Mouse (Mus musculus): ENCODE data around the gene Tex44.
"Not testable (repeated sequence)": the region's sequence is repeated elsewhere in the genome, so short reads cannot be mapped to it uniquely, and the experiment has no call there.

Gene Tex44

GRCm38 (mm10) chr1:86443386-86444172, 17.4 kb downstream of the Tex44 start:
- DNase-seq (ENCODE audit: extremely low read depth, low read depth, low spot score): no peak

- DNase-seq (ENCODE audit: extremely low read depth, low read depth, low spot score): no peak
These were observed 21.6 kb downstream of the Tex44 start for GRCm38 (mm10) chr1:86447596-86448171.

GRCm38 (mm10) chr1:86448272-86448671, 22.1 kb downstream of the Tex44 start:
- DNase-seq (ENCODE audit: extremely low read depth, low read depth, low spot score): no peak

- no peak for DNase-seq (ENCODE audit: extremely low read depth, low read depth, low spot score)
These were observed 23.8 kb downstream of the Tex44 start for GRCm38 (mm10) chr1:86449966-86450365.

- no peak for DNase-seq (ENCODE audit: extremely low read depth, low read depth, low spot score)
These were observed 26.6 kb downstream of the Tex44 start for GRCm38 (mm10) chr1:86452713-86453112.

GRCm38 (mm10) chr1:86456892-86457581, 30.9 kb downstream of the Tex44 start:
- DNase-seq (ENCODE audit: extremely low read depth, low read depth, low spot score): no peak

- DNase-seq (ENCODE audit: extremely low read depth, low read depth, low spot score): no peak
These were observed 33.2 kb downstream of the Tex44 start for GRCm38 (mm10) chr1:86459371-86459770.

- no peak for DNase-seq (ENCODE audit: extremely low read depth, low read depth, low spot score)
These were observed 38.2 kb downstream of the Tex44 start for GRCm38 (mm10) chr1:86464223-86464874.

GRCm38 (mm10) chr1:86464875-86465224, 38.7 kb downstream of the Tex44 start:
- DNase-seq (ENCODE audit: extremely low read depth, low read depth, low spot score): no peak

- no peak for DNase-seq (ENCODE audit: extremely low read depth, low read depth, low spot score)
These were observed 41.3 kb downstream of the Tex44 start for GRCm38 (mm10) chr1:86467416-86467815.

GRCm38 (mm10) chr1:86469876-86470275, 43.7 kb downstream of the Tex44 start:
- DNase-seq (ENCODE audit: extremely low read depth, low read depth, low spot score): no peak

GRCm38 (mm10) chr1:86470519-86471181, 44.5 kb downstream of the Tex44 start:
- DNase-seq (ENCODE audit: extremely low read depth, low read depth, low spot score): no peak

GRCm38 (mm10) chr1:86471504-86471961, 45.4 kb downstream of the Tex44 start:
- not testable (repeated sequence) for DNase-seq (ENCODE audit: extremely low read depth, low read depth, low spot score)

GRCm38 (mm10) chr1:86472197-86472952, 46.2 kb downstream of the Tex44 start:
- DNase-seq (ENCODE audit: extremely low read depth, low read depth, low spot score): no peak

GRCm38 (mm10) chr1:86473109-86473760, 47.1 kb downstream of the Tex44 start:
- no peak for DNase-seq (ENCODE audit: extremely low read depth, low read depth, low spot score)

Measured in fat pad, adult 2 months (tissue).